Mouse (Mus musculus): Measurements from ENCODE around the gene Gpsm1. TPM values are rescaled to one million over a fixed set of nuclear protein-coding genes. Genes with fewer than 3 reads are reported as not detected.

The Gpsm1 gene
- total RNA-seq (2021) = 100 to 1,000 TPM; 103 to 108 TPM

- intact Hi-C loops (cut with DNase I) = no loop called here
- DNase-seq (ENCODE audit: extremely low spot score in 1 of 2, low spot score in 2 of 2) = peak in 1 of 2 experiments; percentile 92
Measured at GRCm38 (mm10) chr2:26315072-26315924, at the start of gene Gpsm1. Gene Gpsm1, plus strand, starts transcription at chr2:26315515.

GRCm38 (mm10) chr2:26266066-26266742 lies 49.1 kb upstream of the Gpsm1 start:
- intact Hi-C loops (cut with DNase I) = no loop called here
- DNase-seq (ENCODE audit: extremely low spot score in 1 of 2, low spot score in 2 of 2) = no peak

GRCm38 (mm10) chr2:26268216-26268615 lies 47.1 kb upstream of the Gpsm1 start:
- no peak for DNase-seq (ENCODE audit: extremely low spot score in 1 of 2, low spot score in 2 of 2)
- intact Hi-C loops (cut with DNase I) = no loop called here

DNA sequence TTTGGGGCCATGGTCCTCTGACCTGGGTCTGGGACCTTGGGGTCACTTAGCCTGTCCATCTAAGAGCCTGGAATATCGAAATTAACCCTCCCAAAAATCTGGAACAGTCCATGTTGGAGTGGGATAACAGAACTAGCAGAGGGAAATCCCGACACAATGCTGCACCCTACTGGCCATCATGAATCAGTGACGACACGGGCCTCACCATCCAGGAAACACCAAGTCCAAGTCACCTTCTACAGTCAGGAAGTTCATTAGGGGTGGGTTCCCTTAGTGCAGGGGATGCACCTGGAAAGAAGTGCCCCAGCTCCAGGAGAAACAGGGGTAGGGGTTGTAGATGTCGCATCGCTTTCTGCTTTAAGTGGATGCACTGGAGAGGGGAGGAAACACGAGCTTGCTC lies 41.7 kb upstream of the Gpsm1 start:
- peak; percentile 58 to 63 for DNase-seq (ENCODE audit: extremely low spot score in 1 of 2, low spot score in 2 of 2)
- intact Hi-C loops (cut with DNase I) = loop anchor here (1.0 to 5.0 kb wide), 2 partner anchors 91 to 120 kb away; no protein-coding TSS in a partner anchor

- DNase-seq (ENCODE audit: extremely low spot score in 1 of 2, low spot score in 2 of 2) = no peak
- intact Hi-C loops (cut with DNase I) = loop anchor here (5.0 kb wide), 1 partner anchor 257 kb away; the partner anchor contains the start of gene Ubac1
Measured at GRCm38 (mm10) chr2:26279712-26280111, 35.6 kb upstream of the Gpsm1 start.

- DNase-seq (ENCODE audit: extremely low spot score in 1 of 2, low spot score in 2 of 2) = no peak
- intact Hi-C loops (cut with DNase I) = no loop called here
Measured at GRCm38 (mm10) chr2:26280594-26280993, 34.7 kb upstream of the Gpsm1 start.

- DNase-seq (ENCODE audit: extremely low spot score in 1 of 2, low spot score in 2 of 2) = peak in 1 of 2 experiments; percentile 53
- intact Hi-C loops (cut with DNase I) = no loop called here
Measured at GRCm38 (mm10) chr2:26285804-26286203, 29.5 kb upstream of the Gpsm1 start.

DNA sequence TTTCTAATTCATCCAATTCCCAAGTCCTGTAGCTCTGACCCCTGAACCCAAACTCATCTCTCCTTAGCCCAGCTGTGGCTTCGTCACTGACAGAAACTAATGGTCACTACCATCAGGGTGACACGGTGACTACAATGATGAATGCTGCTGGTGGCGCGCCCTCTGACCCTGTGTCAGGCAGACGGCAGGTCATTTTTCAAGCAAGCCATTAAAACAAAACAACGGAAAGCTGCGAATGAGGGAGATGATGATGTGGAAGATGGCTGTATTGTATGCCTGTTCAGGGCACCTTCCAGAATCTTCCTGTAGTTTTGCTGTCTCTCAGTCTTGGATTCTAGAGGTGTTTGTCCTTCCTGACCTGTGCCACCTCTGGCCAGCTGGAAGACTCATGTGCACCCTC lies 28.9 kb upstream of the Gpsm1 start:
- intact Hi-C loops (cut with DNase I) = no loop called here
- DNase-seq (ENCODE audit: extremely low spot score in 1 of 2, low spot score in 2 of 2) = no peak

DNA sequence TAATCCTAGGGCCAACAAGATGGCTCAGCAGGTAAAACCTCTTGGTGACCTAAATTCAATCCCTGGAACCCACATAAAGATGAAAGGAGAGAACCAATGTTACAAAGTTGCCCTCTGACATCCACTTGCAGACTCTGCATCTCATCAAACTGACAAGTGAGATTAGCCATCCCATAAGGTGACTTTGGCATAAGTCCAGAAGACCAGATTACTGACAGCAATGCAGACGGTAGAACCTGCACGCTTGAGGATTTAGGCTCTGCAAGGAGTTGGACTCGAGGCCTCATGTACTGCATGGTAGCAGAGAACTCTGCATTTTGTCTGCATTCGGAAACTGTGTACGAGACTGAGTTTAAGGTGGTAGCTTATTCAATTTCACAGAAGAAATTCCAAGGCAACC lies 25.2 kb upstream of the Gpsm1 start:
- intact Hi-C loops (cut with DNase I) = loop anchor here (10.0 kb wide), 1 partner anchor 275 kb away; no protein-coding TSS in a partner anchor

GRCm38 (mm10) chr2:26294457-26294856 lies 20.9 kb upstream of the Gpsm1 start, which contains the start of gene Ccdc187:
Gene Ccdc187, minus strand, starts transcription at chr2:26294557.
- intact Hi-C loops (cut with DNase I) = loop anchor here (10.0 kb wide), 1 partner anchor 270 kb away; no protein-coding TSS in a partner anchor
- DNase-seq (ENCODE audit: extremely low spot score in 1 of 2, low spot score in 2 of 2) = no peak

More for the DNA sequence above, 25.2 kb upstream of the Gpsm1 start:
- DNase-seq (ENCODE audit: extremely low spot score in 1 of 2, low spot score in 2 of 2) = no peak

DNA sequence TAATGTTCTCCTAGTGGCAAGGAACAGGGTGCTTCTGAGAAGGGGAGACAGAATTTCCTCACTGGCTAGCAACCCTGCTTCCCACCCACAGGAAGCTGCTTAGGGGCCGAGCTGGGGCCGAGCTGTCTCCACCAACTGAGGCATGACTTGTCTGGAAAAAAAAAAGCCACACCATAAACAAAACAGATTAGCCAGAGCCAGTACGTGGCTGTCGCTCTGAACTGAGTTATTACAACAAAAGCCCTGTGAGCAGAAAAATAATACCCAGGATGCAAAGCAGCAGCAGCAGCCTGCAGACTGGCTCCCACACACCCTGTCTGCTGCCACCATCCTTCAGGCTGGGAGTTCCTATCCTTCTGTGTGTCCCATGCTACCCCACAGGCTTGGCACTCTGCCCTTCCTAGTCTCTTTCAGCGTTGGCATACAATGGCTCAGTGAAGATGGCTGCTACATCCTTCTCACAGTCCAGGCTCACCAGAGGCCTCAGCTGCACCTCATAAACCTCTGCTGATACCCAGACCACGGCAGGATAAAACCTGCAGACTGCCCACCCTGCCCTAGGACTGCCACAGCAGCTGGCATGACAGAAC lies 18.6 kb upstream of the Gpsm1 start:
- no peak for DNase-seq (ENCODE audit: extremely low spot score in 1 of 2, low spot score in 2 of 2)
- intact Hi-C loops (cut with DNase I) = loop anchor here (10.0 kb wide), 1 partner anchor 268 kb away; no protein-coding TSS in a partner anchor

DNA sequence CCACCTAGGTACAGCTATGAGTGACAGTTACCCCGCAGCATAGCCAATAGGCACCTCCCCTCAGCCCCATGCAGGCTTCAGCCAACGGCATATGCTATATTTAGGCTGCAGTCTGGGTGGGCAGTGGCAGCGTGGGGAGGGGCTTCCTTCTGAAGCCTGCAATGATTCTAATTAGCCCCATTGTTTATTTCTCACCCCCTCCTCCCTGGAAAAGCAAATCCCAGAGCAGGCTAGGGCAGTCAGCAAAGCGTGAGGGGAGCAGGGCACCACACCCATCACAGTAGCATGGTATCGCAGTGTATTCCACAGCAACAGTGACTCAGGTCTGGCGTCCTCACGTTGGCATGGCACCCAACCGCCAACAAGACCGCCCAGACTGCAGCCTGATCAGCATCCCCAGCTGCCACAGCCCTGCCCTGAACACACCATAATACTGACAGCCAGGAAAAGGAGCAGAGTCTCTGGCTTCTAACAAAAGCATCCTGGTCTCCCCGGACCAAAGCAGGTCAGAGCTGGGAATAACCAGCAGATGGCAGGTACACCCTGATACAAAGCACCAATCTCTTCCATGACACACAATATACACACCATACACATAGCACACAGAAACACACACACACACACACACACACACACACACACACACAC lies 17.0 kb upstream of the Gpsm1 start:
- intact Hi-C loops (cut with DNase I) = loop anchor here (10.0 kb wide), 1 partner anchor 266 kb away; no protein-coding TSS in a partner anchor

DNA sequence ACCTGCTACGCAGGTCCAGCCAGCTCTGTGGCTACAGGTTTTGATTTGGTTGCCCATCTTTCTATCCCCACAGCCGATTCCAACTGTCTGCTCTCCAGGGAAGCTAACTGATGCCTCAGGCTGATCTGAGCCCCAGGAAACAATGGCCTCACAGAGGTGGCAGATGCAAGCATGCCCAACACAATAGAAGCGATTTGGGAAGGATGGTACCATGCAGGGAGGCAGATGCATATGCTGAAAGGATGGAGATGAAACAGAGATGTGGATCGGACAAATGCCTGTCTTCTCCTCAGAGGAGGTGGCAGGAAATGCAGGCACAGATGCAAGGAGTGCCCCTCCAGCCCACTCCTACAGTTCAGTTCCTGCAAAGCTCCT lies 16.5 kb upstream of the Gpsm1 start:
- no peak for DNase-seq (ENCODE audit: extremely low spot score in 1 of 2, low spot score in 2 of 2)
- intact Hi-C loops (cut with DNase I) = loop anchor here (10.0 kb wide), 1 partner anchor 266 kb away; no protein-coding TSS in a partner anchor

More for the DNA sequence above, 17.0 kb upstream of the Gpsm1 start:
- peak; percentile 70 to 79 for DNase-seq (ENCODE audit: extremely low spot score in 1 of 2, low spot score in 2 of 2)

DNA sequence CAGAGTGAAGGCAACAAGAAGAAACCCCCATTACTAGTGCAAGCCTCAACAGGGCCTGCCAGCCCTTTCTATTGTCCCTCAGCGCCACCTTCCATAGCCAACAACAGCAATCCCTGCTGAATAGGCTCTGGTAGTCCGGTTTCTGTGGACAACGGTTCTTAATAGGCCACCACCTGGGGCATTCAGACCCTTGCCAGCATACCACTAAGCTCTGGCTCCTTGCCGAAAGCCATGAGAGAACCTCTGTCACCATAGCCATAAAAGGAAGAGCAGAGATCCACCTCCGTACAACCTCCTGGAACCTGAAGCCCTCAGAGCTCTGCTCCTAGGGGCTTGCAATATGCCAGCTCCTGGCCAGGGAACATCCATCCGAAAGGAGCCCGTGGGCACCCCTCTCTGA lies 16.0 kb upstream of the Gpsm1 start:
- no peak for DNase-seq (ENCODE audit: extremely low spot score in 1 of 2, low spot score in 2 of 2)
- intact Hi-C loops (cut with DNase I) = loop anchor here (10.0 kb wide), 1 partner anchor 265 kb away; no protein-coding TSS in a partner anchor

- intact Hi-C loops (cut with DNase I) = no loop called here
- DNase-seq (ENCODE audit: extremely low spot score in 1 of 2, low spot score in 2 of 2) = no peak
Measured at GRCm38 (mm10) chr2:26300161-26300807, 15.0 kb upstream of the Gpsm1 start.

DNA sequence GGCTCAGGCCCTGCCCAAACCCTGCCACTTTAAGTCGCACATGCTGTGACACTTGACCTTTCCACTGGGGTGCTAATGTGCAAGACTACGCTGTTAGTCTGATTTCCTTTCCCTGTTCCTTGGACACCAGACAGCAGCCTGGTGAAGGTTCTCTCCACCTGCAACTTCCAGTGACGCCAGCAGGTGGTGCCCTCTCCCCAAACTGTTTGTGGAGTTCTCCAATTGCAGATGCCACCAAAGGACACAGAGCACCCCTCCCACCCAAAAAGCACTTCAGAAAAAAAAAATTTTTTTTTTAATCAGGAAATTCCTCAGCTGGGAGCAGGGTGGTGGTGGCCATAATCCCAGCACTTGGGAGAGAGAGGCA lies 14.5 kb upstream of the Gpsm1 start:
- intact Hi-C loops (cut with DNase I) = no loop called here
- DNase-seq (ENCODE audit: extremely low spot score in 1 of 2, low spot score in 2 of 2) = peak; percentile 85 to 87

GRCm38 (mm10) chr2:26302005-26302503 lies 13.3 kb upstream of the Gpsm1 start:
- intact Hi-C loops (cut with DNase I) = no loop called here

DNA sequence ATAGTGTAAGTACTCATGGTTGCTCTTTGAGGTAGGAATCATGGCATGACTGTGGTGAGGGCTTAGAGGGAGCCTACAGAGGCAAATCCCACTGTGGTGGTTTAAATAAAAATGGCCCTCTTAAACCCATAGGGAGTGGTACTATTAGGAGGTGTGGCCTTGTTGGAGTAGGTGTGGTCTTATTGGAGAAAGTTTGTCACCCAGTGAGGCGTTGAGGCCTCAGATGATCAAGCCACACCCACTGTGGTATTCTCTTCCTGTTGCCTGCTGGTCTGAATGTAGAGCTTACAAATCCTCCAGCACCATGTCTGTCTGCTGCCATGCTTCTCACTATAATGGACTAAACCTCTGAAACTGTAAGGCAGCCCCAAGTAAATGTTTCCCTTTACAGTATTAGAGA lies 10.6 kb upstream of the Gpsm1 start:
- no peak for DNase-seq (ENCODE audit: extremely low spot score in 1 of 2, low spot score in 2 of 2)
- intact Hi-C loops (cut with DNase I) = no loop called here

More at GRCm38 (mm10) chr2:26302005-26302503, 13.3 kb upstream of the Gpsm1 start:
- DNase-seq (ENCODE audit: extremely low spot score in 1 of 2, low spot score in 2 of 2) = no peak

All from left cerebral cortex, postnatal 10 days (tissue).